ENCODE assay signal across 8 mouse cellular contexts in the genomic region with DNA sequence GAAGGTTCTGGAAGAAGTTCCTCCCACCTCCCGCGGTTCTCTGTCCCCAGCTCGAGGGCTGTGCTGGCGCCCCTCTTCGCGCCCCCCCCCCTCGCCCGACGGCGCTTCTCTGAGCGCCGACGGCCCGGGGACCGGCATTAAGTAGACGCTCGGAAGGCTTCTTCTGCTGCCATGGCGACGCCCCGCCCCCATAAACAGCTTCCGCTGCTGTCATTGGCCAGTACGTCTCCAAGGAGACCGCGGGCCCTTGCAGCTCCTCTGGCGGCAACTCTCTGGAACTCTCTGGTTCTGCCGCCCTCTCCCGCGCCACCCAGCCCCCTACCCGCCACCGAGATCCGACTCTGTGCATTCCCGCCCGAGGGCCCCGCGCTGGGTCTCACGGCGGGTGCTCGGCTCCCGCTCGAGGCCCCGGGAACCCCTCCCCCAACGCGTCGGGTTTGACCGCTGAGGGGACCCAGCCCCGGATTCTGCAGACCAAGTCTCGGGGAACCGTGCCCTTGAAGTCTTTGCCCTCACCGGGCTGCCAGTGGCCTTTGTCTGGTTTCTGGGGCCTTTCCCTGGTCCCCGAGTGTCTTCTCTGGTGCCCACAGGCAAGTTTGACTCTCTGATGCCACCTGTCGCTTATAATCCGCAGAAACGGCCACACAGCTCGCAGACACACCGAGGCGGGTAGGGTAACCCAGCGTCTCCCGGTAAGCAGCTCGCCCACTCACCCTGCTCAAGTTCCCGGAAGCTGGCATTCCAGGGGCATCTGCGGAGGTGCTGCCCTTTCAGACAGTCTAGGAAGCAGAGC. TPM values are rescaled to one million over a fixed set of nuclear protein-coding genes. Genes with fewer than 3 reads are reported as not detected.
DNase-seq lines count a peak whose midpoint lies in the region; ATAC-seq and TF ChIP-seq lines count a peak whose summit lies in the region.

A gene (minus strand): TSS at position 156 of the 793 bp plus-strand sequence.

- ATAC-seq in forebrain, embryonic 13.5 days, result peak; percentile 94
- peak; percentile 90 for ATAC-seq in liver, postnatal 0 days
- ATAC-seq in neural tube, embryonic 14.5 days (ENCODE audit: low read depth), result peak; percentile 93

- TF ChIP-seq EP300 in liver, postnatal 0 days (IDR thresholded peaks at IDR 0.05; ENCODE audit: low read depth), result no peak

- no peaks in the 10 kb centered on the region for H3K9me3 ChIP-seq in E14TG2a.4 (ENCODE audit: low read length)
- no peaks in the 10 kb centered on the region for H3K9me3 ChIP-seq in forebrain, embryonic 13.5 days (replicated peaks)
- no peaks in the 10 kb centered on the region for H3K9me3 ChIP-seq in liver, postnatal 0 days (ENCODE audit: low read length)
- H3K9me3 ChIP-seq in neural tube, embryonic 14.5 days (ENCODE audit: control insufficient read depth, low read length), result no peaks in the 10 kb centered on the region

- H3K27ac ChIP-seq in forebrain, embryonic 13.5 days, result peak within 1 kb of the TSS; percentile 66
- no peak within 1 kb of the TSS for H3K27ac ChIP-seq in liver, postnatal 0 days (ENCODE audit: low read depth)
- peak within 1 kb of the TSS; percentile 68; the same call in 1 of the 2 replicates for H3K27ac ChIP-seq in neural tube, embryonic 14.5 days (ENCODE audit: low read depth, low read length)

- under 1% methylated on average over 56 of the region's 61 CpGs for WGBS in forebrain, embryonic 13.5 days
- under 1% methylated on average over 57 of the region's 61 CpGs for WGBS in large intestine, adult 2 months
- 1% methylated on average over 45 of the region's 61 CpGs for WGBS in liver, postnatal 0 days (ENCODE audit: insufficient replicate concordance)
- under 1% methylated on average over 55 of the region's 61 CpGs for WGBS in neural tube, embryonic 14.5 days

- TF ChIP-seq CTCF in E14TG2a.4 (conservative IDR thresholded peaks at IDR 0.05; ENCODE audit: low read length), result peak; percentile 15
- peak; percentile 67 for TF ChIP-seq CTCF in liver, postnatal 0 days (IDR thresholded peaks at IDR 0.05; ENCODE audit: low read depth)

- DNase-seq in c-Kit-positive CD71-positive TER-119-positive erythroid progenitor cells, embryonic 14.5 days (ENCODE audit: low spot score), result peak; percentile 82
- peak; percentile 98 for DNase-seq in heart, postnatal 10 days
- DNase-seq in large intestine, adult 2 months (ENCODE audit: low read depth, low spot score), result peak; percentile 46
- DNase-seq in liver, postnatal 0 days, result peak; percentile 95
- peak; percentile 98 for DNase-seq in testis, postnatal 10 days (ENCODE audit: low spot score)

- H3K4me2 ChIP-seq in forebrain, embryonic 13.5 days, result peak within 1 kb of the TSS; percentile 96
- peak within 1 kb of the TSS; percentile 100 for H3K4me2 ChIP-seq in liver, postnatal 0 days (ENCODE audit: low read depth, low read length)
- H3K4me2 ChIP-seq in neural tube, embryonic 14.5 days (ENCODE audit: low read depth, low read length), result peak within 1 kb of the TSS; percentile 90

- peaks cover 65% of the 10 kb centered on the region for H3K4me1 ChIP-seq in E14TG2a.4 (replicated peaks; ENCODE audit: low read depth, low read length)
- peaks cover 69% of the 10 kb centered on the region for H3K4me1 ChIP-seq in forebrain, embryonic 13.5 days
- peaks cover 36% of the 10 kb centered on the region for H3K4me1 ChIP-seq in liver, postnatal 0 days (ENCODE audit: insufficient read depth)
- peaks cover 15% of the 10 kb centered on the region; the same call in 1 of the 2 replicates for H3K4me1 ChIP-seq in neural tube, embryonic 14.5 days (ENCODE audit: control insufficient read depth, insufficient read depth, low read length)

- peak within 1 kb of the TSS; percentile 80 for H3K4me3 ChIP-seq in E14TG2a.4 (replicated peaks; ENCODE audit: low read length)
- H3K4me3 ChIP-seq in forebrain, embryonic 13.5 days, result peak within 1 kb of the TSS; percentile 54
- H3K4me3 ChIP-seq in liver, postnatal 0 days (ENCODE audit: low read depth, low read length), result peak within 1 kb of the TSS; percentile 72
- peak within 1 kb of the TSS; percentile 39 for H3K4me3 ChIP-seq in neural tube, embryonic 14.5 days (ENCODE audit: low read depth, low read length)

- intact Hi-C loops in heart, postnatal 10 days (cut with DNase I), result no loop called here

- H3K27me3 ChIP-seq in E14TG2a.4 (ENCODE audit: insufficient read depth, low read length), result peaks cover 59% of the 10 kb centered on the region
- peaks cover 22% of the 10 kb centered on the region for H3K27me3 ChIP-seq in forebrain, embryonic 13.5 days
- H3K27me3 ChIP-seq in liver, postnatal 0 days (ENCODE audit: insufficient read depth, low read length), result peaks cover 26% of the 10 kb centered on the region
- no peaks in the 10 kb centered on the region; the same call in 1 of the 2 replicates for H3K27me3 ChIP-seq in neural tube, embryonic 14.5 days (ENCODE audit: control insufficient read depth, insufficient read depth, low read length)

- H3K9ac ChIP-seq in forebrain, embryonic 13.5 days, result peak within 1 kb of the TSS; percentile 71
- peak within 1 kb of the TSS; percentile 55 for H3K9ac ChIP-seq in liver, postnatal 0 days (replicated peaks)
- H3K9ac ChIP-seq in neural tube, embryonic 14.5 days (replicated peaks; ENCODE audit: low read depth, low read length), result peak within 1 kb of the TSS; percentile 43

- H3K36me3 ChIP-seq in E14TG2a.4 (ENCODE audit: insufficient read depth, low read length), result no peaks in the 10 kb centered on the region
- peaks cover 26% of the 10 kb centered on the region for H3K36me3 ChIP-seq in forebrain, embryonic 13.5 days (ENCODE audit: poor library complexity, severe bottlenecking)
- H3K36me3 ChIP-seq in liver, postnatal 0 days (replicated peaks; ENCODE audit: insufficient read depth, low read length), result no peaks in the 10 kb centered on the region
- H3K36me3 ChIP-seq in neural tube, embryonic 14.5 days (ENCODE audit: control insufficient read depth, insufficient read depth, low read length), result peaks cover 5% of the 10 kb centered on the region; the same call in 1 of the 2 replicates

RNA-seq across cellular contexts. Expression of the gene that starts here (rescaled TPM):
- 8.1 and 10.6 TPM in 2 replicates for polyA plus RNA-seq in forebrain, embryonic 13.5 days (2015; fragmentation: Nextera tagmentation; extraction: Ambion mirVana)
- total RNA-seq in heart, postnatal 10 days (2021), result not detected
- polyA plus RNA-seq in large intestine, adult 2 months (2012; rRNA removed), result 0.07 and 0.21 TPM in 2 replicates
- polyA plus RNA-seq in liver, postnatal 0 days (2015; fragmentation: Nextera tagmentation; extraction: Ambion mirVana), result 0.07 and 0.14 TPM in 2 replicates
- 5.0 and 7.3 TPM in 2 replicates for polyA plus RNA-seq in neural tube, embryonic 14.5 days (2014; fragmentation: Nextera tagmentation; extraction: Ambion mirVana)

Comparison
In these comparisons a context has a peak if more than half of its experiments do, and no peak if none do; other contexts are left out.
1. Peak in DNase-seq in heart, postnatal 10 days; RNA of the gene not detected or under 1 TPM.
2. Peak in DNase-seq in large intestine, adult 2 months; RNA of the gene not detected or under 1 TPM.
3. Peak in DNase-seq, ATAC-seq, H3K4me3 ChIP-seq, H3K9ac ChIP-seq and H3K4me2 ChIP-seq in liver, postnatal 0 days; RNA of the gene not detected or under 1 TPM.
4. DNase-seq: peak in every context shown above with its lines; median percentile 98 in heart, postnatal 10 days; 98 in testis, postnatal 10 days; 95 in liver, postnatal 0 days; 82 in c-Kit-positive CD71-positive TER-119-positive erythroid progenitor cells, embryonic 14.5 days; 46 in large intestine, adult 2 months.